In genomic region chr3:25807559-25807958, GRCm38 (mm10) we compare ENCODE assay signal across 9 mouse cellular contexts.
A peak's percentile ranks its signal among the peaks of the same experiment; 100 is the strongest.
DNase-seq lines count a peak whose midpoint lies in the region; ATAC-seq and TF ChIP-seq lines count a peak whose summit lies in the region.
"Had no signal": no experiment of that assay in that cellular context is flagged by ENCODE, and none has a peak within 500 bp of the region (broad histone marks: within the 10 kb centered on the region; RNA-seq: fewer than 3 reads in every experiment).

No protein-coding gene starts in this region.

- H3K36me3 ChIP-seq in neural tube, embryonic 13.5 days, result no peaks in the 10 kb centered on the region
- H3K36me3 ChIP-seq: liver, embryonic 13.5 days had no signal

- H3K9me3 ChIP-seq in neural tube, embryonic 13.5 days, result no peaks in the 10 kb centered on the region
- H3K9me3 ChIP-seq: liver, embryonic 13.5 days had no signal

- H3K4me2 ChIP-seq in neural tube, embryonic 13.5 days, result no peak overlapping the region; the same call in 1 of the 2 replicates
- H3K4me2 ChIP-seq: liver, embryonic 13.5 days had no signal

- no peak for TF ChIP-seq POLR2A in lung, adult 2 months (IDR thresholded peaks at IDR 0.05; ENCODE audit: borderline replicate concordance, extremely low read depth, low read depth, low read length)

- WGBS in neural tube, embryonic 13.5 days, result 11% methylated on average over 3 of the region's 3 CpGs
- 35% methylated on average over 3 of the region's 3 CpGs for WGBS in lung, adult 2 months

- H3K27me3 ChIP-seq in neural tube, embryonic 13.5 days, result no peaks in the 10 kb centered on the region
- H3K27me3 ChIP-seq: liver, embryonic 13.5 days had no signal

- no peak for DNase-seq in frontal cortex, postnatal 25 days (ENCODE audit: low spot score in 2 of 2)
- DNase-seq in embryo, embryonic 11.5 days (ENCODE audit: low read depth, low spot score), result peak; percentile 71
- peak; percentile 64 for DNase-seq in hindlimb bud, embryonic 11.5 days (ENCODE audit: extremely low spot score, low read depth, low spot score)
- no peak for DNase-seq in lung, adult 2 months
- no peak for DNase-seq in heart, postnatal 4 days
- no peak for DNase-seq in adrenal gland, postnatal 25 days
- DNase-seq: liver, embryonic 13.5 days had no signal

- 0 out of 2 replicates have a peak overlapping the region, but pooled peaks have one; percentile 28 for H3K27ac ChIP-seq in neural tube, embryonic 13.5 days (replicated peaks)
- H3K27ac ChIP-seq: liver, embryonic 13.5 days had no signal

- no peak for TF ChIP-seq CTCF in lung, adult 2 months (IDR thresholded peaks at IDR 0.05; ENCODE audit: insufficient read depth, low read length)

- H3K9ac ChIP-seq in neural tube, embryonic 13.5 days, result no peak overlapping the region
- H3K9ac ChIP-seq: liver, embryonic 13.5 days had no signal

- no peak overlapping the region for H3K4me3 ChIP-seq in neural tube, embryonic 13.5 days
- no peak overlapping the region for H3K4me3 ChIP-seq in lung, adult 2 months (replicated peaks; ENCODE audit: extremely low read depth, low read depth, low read length)
- H3K4me3 ChIP-seq: liver, embryonic 13.5 days had no signal

- H3K4me1 ChIP-seq in neural tube, embryonic 13.5 days (replicated peaks), result peaks cover 9% of the 10 kb centered on the region
- H3K4me1 ChIP-seq in lung, adult 2 months (ENCODE audit: control insufficient read depth, insufficient read depth, low read length), result no peaks in the 10 kb centered on the region
- H3K4me1 ChIP-seq: liver, embryonic 13.5 days had no signal

- peak; percentile 51 for ATAC-seq in frontal cortex, adult (ENCODE audit: low TSS enrichment)
- ATAC-seq in neural tube, embryonic 13.5 days (ENCODE audit: low read depth), result peak; percentile 98

Comparison
In these comparisons a context has a peak if more than half of its experiments do, and no peak if none do; other contexts are left out.
1. DNase-seq: peak in embryo, embryonic 11.5 days (single experiment) and hindlimb bud, embryonic 11.5 days (single experiment); none in frontal cortex, postnatal 25 days (0 of 2), lung, adult 2 months (single experiment), heart, postnatal 4 days (single experiment) and adrenal gland, postnatal 25 days (single experiment).